Mouse (Mus musculus) E14TG2a.4 (cell line): ENCODE data around the gene Hist1h1c.

Experiments
- CTCF ChIP-seq: conservative IDR thresholded peaks from 2 replicates; pipeline ENCODE4 v1.5.1; 2014; ENCODE audit warnings: low read length
- POU5F1 ChIP-seq: IDR thresholded peaks from 2 replicates; pipeline ENCODE4 v1.6.1; 2014; ENCODE audit warnings: low read length, borderline replicate concordance

GRCm38 (mm10) chr13:23724239-23724638 lies 14.4 kb upstream of the Hist1h1c start:
- TF ChIP-seq CTCF (no peak), POU5F1 (no peak)
